Mouse (Mus musculus) induced T-regulatory cell, adult 2 months (primary cell): Measurements from ENCODE around the gene Pacsin2.
"Not testable (repeated sequence)": the region's sequence is repeated elsewhere in the genome, so short reads cannot be mapped to it uniquely, and the experiment has no call there.

Source experiments
- DNase-seq: peaks from one replicate; pipeline ENCODE4 v3.0.0-alpha.2; 2012; ENCODE audit warnings: low read depth

Pacsin2 gene

DNA sequence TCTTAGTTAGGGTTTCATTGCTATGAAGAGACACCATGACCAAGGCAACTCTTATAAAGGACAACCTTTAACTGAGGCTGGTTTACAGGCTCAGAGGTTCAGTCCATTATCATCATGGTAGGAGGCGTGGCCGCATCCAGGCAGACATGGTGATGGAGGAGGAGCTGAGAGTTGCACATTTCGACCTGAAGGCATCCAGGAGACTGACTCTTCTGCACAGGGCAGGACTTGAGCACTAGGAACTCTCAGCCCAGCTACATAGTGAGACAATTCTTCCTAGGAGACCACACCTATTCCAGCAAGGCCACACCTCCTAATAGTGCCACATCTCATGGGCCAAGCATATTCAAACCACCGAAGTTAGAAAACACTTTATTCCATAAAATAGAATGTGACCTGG is 15.4 kb upstream of the Pacsin2 start:
- DNase-seq, result no peak

DNA sequence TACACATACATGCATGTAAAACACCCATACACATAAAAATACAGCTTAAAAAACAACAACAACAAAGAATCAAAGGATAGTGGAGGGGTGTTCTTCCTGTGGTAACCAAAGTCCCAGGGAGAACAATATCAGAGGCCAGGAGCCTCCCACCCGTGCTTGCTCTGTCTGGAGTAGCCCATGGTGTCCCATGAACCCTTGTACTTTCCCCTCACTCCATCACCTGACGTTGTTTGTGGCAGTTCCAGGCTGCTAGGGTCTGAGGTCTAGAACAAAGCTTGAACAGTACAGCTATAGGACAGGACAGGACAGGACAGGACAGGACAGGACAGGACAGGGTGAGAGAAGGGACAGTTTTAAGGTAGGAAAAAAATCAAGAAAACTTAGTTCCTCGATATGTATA is 13.7 kb upstream of the Pacsin2 start:
- DNase-seq, result no peak

DNA sequence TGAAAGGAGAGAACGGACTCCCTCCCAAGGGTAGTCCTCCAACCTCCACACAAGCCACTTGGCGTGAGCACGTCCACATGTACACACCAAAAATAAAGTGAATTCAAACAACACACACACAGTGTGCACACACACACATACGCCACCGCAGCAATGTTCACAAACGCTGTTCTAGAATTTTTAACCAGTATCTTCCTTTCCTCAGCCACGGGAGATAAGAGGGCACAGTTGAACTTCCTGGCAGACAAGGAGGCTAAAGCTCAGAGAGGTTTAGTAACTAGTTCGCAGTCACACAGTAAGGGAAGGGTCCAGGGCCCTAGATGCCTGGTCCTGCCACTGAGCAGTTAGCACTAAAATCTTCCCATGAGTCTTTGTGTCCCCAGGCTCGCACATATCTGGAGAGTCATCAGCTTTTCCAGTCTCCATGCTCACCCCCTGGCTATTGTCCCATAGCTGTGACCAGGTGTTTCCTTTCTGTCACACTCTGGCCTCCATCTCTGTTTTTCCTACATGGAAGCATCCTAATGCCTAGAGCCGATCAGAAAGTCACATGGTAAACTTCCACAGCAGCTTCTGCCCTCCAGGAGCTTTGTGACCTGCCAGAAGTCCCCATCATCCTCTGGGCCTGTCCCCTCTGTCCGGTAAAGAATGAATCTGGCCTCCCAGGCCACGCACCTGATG is 12.3 kb upstream of the Pacsin2 start:
- DNase-seq, result no peak

DNA sequence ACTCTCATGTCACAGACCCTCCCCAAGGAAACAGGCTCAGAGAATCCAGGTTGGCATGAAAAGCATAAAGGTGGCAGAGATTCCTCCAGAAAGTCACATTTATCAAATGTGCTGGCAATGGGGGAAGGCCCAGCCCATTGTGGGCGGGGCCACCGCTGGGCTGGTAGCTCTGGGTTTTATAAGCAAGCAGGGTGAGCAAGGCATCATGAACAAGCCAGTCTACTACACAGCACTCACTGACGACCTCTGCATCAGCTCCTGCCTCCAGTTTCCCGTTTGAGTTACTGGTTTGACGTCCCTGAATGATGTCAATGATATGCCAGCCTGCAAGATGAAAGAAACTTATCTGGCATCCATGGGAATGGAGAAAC is 10.0 kb upstream of the Pacsin2 start:
- DNase-seq, result peak; percentile 82

DNA sequence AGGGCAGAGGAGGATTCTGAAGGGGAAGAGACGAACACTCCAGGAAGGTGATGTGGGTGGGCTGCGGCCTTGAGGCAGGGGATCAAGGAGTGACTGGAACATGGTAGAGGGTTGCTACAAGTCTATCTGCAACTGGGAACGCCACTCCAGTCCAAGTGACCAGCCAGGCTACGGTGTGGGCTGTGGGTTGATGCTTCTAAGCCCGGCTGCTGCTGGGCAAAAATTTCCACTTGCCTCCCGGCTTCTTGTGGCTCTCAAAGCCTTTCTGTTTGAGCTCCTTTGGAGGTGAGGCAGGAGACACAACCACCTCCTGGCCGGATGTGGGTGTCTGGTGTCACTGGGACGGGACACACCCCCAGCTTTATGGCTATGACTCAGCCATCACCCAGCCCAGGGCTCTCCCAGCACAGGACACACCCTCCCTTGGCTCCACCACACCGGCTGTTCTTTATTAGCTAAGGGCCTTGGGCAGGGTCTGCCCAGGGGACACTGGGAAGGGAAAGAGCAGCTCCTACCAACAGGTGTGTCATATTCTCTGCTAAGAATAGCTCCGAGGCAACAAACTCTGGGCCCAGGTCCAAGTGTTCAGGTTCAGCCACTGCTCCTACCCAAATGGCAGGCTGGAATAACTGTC is 9.5 kb upstream of the Pacsin2 start:
- DNase-seq, result peak; percentile 93

DNA sequence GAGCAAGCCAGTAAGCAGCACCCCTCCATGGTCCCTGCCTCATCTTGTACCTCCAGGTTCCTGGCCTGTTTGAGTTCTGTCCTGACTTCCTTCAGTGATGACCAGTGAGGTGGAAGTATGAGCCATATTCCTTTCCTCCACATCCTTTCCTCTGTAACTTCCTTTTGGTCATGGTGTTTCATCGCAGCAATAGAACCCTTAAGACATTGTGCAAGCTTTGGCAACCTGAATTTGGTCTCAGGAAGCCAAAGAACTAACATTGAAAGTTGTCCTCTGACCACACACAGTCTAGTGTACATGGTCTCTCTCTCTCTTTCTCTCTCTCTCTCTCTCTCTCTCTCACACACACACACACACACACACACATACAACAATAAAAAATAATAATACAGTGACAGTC is 8.8 kb upstream of the Pacsin2 start:
- DNase-seq, result peak; percentile 36

DNA sequence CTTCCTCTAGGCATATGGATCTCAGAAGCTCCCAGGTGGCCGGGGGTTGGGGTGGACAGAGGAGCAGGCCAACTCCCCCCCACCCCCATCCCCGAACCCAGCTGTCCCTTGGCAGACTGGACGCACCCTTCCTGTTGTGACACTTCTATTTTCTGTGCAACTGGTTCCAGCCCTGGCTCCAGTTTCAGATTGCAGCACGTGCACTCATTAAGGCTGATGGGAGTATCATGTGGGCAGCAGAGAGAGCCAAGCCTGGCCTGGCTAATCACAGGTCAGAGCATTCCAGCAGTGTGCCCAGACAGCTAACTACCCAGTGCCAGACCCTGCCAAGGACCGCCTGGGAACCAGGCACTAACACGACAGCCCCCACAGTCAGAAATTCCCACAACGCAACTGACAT is 7.1 kb upstream of the Pacsin2 start:
- DNase-seq, result no peak

DNA sequence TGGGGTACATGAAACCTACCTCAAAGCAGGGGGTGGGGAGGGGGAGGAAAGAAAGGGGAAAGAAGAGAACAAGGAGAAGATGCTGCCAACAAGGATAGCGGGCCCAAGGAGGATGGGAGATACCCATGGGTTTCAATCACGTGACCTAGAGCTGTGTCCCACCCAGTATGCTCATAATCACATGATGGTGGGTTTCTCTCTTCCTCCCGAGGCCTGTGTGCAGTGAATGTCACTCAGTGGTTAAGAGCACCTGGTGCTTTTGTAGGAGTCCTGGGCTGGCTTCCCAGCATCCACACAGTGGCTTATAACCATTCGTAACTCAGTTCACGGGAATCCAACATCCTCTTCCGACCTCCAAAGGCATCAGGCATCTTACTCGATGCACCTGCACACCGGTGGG is 6.0 kb upstream of the Pacsin2 start:
- DNase-seq, result no peak

DNA sequence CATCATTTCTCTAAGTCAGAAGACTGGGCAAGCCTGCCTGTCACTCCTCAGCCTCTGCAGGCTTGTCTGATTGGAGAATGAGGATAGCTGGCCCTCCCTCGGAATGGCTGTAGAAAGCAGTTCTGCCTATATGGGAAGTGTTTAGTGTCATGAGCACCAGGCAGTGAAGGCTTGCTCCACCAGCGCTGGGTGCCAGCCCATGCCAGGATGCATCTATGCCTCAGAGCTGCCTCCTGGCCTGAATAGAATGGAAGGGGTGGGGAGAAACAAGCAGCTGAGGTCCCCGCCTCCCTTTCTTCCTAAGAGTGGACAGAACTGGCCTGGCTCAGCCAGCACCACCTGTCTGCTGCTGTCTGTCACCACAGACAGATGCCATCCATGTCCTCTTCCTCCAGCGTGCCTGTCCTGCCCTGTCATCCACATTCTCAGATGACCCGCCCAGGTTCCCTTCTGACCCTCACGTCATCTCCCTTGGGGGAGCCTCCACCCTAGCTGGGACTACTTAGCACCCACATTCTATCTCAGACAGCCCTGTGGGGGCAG is 4.9 kb upstream of the Pacsin2 start:
- DNase-seq, result no peak

DNA sequence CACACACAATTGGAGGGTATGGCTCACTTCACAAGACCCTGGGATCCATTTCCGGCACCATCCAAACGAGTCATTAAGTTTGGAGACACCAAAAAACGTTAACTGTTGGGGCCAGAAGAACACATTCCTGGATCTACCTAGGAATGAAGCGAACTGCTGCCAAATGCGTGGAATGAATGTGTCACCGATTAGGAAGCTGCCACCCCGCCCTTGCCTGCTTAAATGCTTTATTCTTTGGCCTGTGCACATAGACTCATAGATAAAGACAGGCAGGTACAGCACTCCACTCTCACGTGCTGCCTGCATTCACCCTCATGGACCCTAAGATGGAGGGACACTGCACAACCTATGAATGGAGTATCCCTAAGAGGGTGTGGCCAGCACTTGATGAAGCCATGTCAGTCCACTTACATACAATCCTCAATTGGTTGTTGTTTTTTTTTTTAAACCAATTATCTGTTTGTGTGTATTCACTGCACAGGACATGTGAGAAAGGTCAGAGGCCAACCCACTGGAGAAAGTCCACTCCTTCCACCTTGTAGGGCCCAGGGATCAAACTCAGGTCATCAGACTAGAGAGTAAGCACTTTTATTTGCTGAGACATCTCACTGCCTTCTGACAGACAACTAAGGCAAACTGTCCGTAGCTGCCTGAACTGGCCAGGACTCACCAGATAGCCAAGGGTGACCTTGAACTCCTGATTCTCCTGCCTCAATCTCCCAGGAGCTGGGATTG is 3.0 kb upstream of the Pacsin2 start:
- DNase-seq, result no peak

DNA sequence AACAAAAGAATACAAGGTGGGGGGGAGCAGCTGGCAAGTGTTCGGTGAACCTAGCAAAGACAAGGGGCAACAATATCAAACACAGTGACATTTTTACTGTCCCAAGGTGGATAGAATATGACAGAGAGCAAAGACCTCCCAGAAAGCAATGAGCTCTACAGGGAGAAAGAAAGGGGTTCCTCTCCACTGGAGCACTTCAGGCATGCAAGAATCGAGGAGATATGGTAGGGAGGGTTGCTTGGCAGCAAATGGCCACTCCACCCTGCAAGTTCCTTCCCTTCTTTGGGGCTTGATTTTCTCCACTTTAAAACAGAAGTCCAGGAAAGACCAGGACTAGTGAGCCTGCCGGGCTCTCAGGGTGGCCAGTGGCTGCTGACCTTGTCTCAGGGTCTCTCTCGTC is 1.9 kb upstream of the Pacsin2 start:
- DNase-seq, result no peak

DNA sequence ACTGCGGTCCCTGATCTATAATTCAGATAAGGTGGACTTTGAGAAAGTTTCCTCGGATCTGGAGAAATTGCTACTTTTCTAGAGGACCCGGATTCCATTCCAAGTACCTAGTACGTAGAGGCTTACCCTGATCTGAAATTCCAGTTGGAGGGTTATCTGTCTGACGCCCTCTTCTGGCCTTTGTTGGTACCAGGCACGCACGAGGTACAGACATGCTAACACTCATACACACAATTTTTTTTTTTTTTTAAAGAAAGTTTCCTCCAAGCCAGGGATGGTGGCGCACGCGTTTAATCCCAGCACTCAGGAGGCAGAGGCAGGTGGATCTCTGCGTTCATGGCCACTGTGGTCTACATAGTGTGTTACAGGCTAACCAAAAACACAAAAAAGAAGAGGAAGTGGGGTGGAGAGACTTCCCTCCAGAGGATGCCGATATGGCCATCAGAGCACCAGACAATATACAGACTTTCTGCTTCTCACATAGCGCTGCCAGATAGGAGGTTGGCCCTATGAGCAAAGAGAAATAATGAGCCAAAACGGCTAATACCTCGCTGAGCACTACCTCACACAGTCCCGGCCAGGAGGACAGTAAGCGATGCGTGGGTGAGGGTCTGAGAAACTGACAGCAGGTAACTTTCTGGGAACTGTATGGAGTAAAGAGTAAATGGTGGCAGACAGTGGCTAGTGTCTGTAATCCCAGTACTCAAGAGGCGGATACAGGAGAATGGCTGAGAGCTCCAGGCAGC is 672 bp upstream of the Pacsin2 start:
- no peak for DNase-seq

DNA sequence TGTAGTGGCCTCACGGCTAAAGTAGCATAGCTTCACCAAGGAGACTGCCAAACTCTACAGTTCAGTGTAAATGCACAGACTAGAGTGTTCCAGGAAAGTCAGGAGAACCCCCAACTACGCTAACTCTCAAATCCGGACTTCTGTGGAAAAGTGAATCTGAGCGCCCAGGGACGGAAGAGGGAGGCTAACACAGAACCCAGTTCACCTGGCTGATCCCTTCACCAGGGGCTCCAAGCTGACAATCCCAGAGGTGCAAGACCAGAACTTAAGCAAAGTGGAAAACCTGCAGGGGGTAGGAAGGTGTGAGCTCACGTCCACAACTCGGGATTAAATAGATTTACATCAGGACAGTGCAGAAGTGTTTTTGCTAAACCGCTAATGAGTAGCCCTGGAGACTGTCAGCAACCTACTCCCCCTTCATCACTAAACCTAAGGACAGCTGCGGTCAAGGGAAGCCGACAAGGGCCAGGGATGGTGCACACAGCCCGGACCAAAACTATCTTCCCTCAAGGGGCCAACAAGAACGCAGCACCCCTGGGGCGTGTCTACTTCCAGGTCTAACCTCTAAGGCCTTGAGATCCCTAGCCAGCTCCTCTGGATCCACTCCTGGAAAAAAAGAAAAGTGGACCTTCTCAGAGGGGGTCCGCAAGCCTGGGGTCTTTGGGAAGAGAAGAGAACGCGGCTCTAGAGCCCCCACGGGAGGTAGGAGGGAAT is 880 bp downstream of the Pacsin2 start:
- DNase-seq, result peak; percentile 45

DNA sequence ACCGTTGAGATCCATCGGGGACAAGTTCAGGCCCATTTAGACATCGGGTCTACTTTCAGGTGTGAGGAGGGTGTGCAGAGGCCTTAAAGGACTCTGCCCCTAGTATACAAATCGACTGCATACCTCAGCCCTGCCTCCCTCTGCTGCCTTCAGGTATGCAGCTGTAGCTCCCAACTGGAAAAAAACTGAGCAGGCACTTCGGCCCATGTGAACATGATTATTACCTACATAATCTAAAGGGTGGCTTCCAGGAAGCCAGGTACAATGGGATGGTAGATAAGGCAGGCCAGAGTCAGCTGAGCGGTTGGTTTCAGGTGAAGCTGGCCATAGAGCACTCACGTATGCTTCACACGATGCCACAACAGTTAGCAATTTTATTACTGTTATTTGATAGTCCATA is 2.1 kb downstream of the Pacsin2 start:
- not testable (repeated sequence) for DNase-seq

DNA sequence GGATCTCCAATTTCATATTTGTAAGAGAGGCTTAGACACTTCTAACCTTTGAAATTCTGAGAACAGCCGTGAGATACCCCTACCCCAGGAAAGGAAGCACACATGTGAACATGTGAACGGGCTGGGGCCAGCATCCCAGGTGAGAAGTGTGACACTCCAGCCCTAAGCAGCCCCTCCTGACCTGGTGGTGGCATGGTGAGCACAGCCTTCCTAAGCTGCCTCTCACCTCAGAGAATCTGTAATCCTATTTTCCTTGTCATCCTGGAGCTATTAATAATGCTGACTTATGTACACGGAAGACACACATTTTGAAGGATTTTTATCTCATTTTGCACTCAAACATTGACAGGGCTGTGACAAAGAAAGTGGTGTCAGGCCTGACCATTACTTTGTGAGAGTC is 3.5 kb downstream of the Pacsin2 start:
- DNase-seq, result no peak

DNA sequence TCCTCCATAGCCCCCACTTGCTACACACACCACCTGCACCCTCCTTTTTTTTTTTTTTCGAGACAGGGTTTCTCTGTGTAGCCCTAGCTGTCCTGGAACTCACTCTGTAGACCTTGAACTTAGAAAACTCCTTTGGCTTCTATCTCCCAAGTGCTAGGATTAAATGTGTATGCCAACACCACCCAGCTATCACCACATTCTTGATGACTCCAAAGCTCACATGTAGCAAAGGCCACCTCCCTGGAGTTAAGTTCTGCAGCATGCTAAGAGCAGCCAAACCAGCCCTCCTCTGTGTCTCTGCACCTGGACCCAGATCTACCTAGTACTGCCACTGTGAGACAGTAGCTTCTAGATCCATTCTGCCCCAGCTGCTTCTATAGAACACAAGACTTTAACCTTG is 6.9 kb downstream of the Pacsin2 start:
- DNase-seq, result no peak

DNA sequence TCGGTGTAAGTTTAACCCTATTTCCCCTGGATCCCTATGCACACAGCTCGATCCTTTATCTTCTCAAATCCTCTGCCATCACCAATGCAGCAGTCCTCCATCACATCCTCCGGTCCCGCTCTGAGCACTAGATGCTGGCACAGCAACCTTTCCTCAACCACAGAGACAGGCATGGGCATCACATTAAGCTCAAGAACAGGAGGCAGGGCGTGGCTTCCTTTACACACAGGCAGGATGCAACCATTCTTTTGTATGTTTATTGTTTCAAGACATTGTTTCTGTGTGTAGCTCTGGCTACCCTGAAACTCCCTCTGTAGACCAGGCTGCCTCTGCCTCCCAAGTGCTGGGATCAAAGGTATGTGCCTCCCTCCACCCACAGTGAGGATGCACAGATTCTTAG is 8.8 kb downstream of the Pacsin2 start:
- peak; percentile 68 for DNase-seq

DNA sequence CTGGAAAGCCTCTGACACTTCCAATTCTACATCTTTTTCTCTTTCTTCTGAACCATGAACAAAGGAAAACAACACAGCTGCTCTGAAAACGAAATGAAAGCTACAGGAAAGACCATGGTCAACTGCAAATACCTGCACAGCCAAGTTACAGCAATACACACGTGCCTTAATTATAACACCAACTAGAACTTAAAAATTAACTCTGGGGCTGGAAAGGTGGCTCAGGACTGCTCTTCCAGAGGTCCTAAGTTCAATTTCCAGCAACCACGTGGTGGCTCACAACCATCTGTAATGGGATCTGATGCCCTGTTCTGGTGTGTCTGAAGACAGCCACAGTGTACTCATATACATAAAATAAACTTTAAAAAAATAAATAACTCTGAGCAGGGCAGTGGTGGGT is 9.4 kb downstream of the Pacsin2 start:
- DNase-seq, result no peak

DNA sequence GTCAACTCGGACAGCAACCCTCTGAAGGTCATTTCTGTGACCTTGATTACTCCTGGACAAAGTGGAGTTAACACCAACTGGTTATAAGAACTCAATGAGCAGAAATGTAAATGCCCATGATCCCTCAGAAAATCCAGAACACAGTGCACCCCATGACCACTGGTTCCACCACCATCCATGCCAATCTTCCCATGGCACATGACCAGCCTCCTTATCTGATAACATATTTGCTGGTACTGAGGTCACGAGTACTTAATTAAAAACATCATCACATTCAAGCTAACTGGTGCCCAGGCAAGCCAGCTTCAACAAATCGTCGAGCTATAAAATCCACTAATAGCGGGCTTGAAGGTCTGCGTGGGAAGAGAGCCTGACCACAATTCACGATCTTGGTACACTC is 10.0 kb downstream of the Pacsin2 start:
- no peak for DNase-seq

DNA sequence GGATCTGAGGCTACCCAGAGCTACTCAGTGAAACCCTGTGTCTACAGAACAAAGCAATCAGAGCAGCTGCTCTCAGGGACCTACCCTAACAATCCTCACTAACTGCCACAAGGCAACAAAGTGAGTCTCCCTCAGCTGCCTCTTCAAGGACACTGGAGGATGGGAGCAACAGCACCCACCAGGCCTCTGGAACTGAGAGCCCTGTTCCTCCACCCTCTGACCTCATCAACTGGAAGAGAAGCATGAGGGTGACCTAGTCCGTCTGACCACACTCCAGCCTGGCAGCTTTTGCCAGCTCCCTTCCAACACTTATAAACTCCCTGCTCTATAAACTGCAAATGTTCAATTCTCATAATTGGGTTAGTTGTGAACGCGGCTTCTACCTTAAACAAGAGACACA is 10.5 kb downstream of the Pacsin2 start:
- no peak for DNase-seq

DNA sequence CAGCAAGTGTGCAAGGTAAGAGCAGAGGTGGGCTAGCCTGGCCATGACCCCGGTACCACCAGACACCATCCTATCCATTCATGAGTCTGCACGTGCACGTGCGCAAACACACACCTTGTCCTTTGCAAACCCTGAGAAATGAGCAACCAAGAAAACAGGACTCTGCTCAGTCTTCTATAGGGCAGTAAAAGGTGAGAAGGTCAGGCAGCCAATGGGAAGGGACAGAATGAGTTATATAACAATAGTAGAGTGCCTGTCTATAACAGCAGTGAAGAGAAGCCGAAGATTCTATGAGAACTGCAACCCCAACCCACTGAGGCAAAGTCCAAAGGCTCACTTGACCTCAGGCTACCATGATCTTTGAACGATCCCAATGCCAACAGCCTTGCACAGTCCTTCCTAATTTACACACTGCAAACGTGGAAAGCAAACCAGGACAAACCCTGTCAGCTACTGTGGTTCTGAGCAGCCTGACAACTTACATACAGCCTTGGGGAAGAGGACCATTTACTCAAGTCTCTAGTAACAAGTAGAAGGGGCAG is 12.1 kb downstream of the Pacsin2 start:
- DNase-seq, result no peak
